Mouse (Mus musculus) limb, embryonic 14.5 days (tissue): Measurements from ENCODE around the gene Piga. TPM values are rescaled to one million over a fixed set of nuclear protein-coding genes. Genes with fewer than 3 reads are reported as not detected.

ENCODE experiments used
- ATAC-seq: fragments of 200-750 bp; cut with Nextera tagmentation; 2 replicates; pipeline ENCODE4 v1.8.0; 2017; ENCODE audit warnings: low read depth, moderate number of reproducible peaks, moderate TSS enrichment; ENCODE audit not compliant: low FRiP score
- DNase-seq: peaks from one replicate; pipeline ENCODE4 v3.0.0-alpha.2; 2015; ENCODE audit warnings: low spot score
- H3K27ac ChIP-seq: fragments of 300-500 bp; sonication (generic); replicated peaks from 2 replicates; pipeline ENCODE4 v1.5.1; 2014; ENCODE audit warnings: low read depth, mild to moderate bottlenecking, low read length, moderate library complexity, mixed read lengths
- H3K27me3 ChIP-seq: fragments of 300-500 bp; sonication (generic); 2 replicates; pipeline ENCODE4 v1.6.1; 2014; ENCODE audit warnings: low read length, mixed read lengths; ENCODE audit not compliant: control insufficient read depth, insufficient read depth
- H3K36me3 ChIP-seq: fragments of 300-500 bp; sonication (generic); 2 replicates; pipeline ENCODE4 v1.6.1; 2014; ENCODE audit warnings: mild to moderate bottlenecking, low read length, moderate library complexity, mixed read lengths; ENCODE audit not compliant: control insufficient read depth, insufficient read depth
- H3K4me1 ChIP-seq: fragments of 300-500 bp; sonication (generic); 2 replicates; pipeline ENCODE4 v1.6.1; 2014; ENCODE audit warnings: antibody characterized with exemption, low read length, mixed read lengths; ENCODE audit not compliant: control insufficient read depth, insufficient read depth
- H3K4me2 ChIP-seq: fragments of 300-500 bp; sonication (generic); replicated peaks from 2 replicates; pipeline ENCODE4 v1.6.1; 2014; ENCODE audit warnings: low read depth, mild to moderate bottlenecking, low read length, moderate library complexity; ENCODE audit not compliant: severe bottlenecking
- H3K4me3 ChIP-seq: fragments of 300-500 bp; sonication (generic); replicated peaks from 2 replicates; pipeline ENCODE4 v1.5.1; 2014; ENCODE audit warnings: low read length
- H3K9ac ChIP-seq: fragments of 300-500 bp; sonication (generic); 2 replicates; pipeline ENCODE4 v1.6.1; 2014; ENCODE audit warnings: mild to moderate bottlenecking, low read depth, low read length, moderate library complexity; ENCODE audit not compliant: severe bottlenecking
- H3K9me3 ChIP-seq: fragments of 300-500 bp; sonication (generic); 2 replicates; pipeline ENCODE4 v1.6.1; 2016; ENCODE audit warnings: low read length; ENCODE audit not compliant: control insufficient read depth
- POLR2A ChIP-seq: fragments of 200-500 bp; IDR thresholded peaks from 2 replicates; pipeline ENCODE4 v1.8.0; 2012; ENCODE audit warnings: inconsistent platforms, mild to moderate bottlenecking, moderate library complexity, borderline replicate concordance; ENCODE audit not compliant: insufficient read depth, insufficient read length; ENCODE audit errors: extremely low read depth
- WGBS: fragments of 180-500 bp; shearing (Covaris S2); extraction: QIAGEN DNeasy Blood & Tissue Kit; methylation state at CpG from one replicate; pipeline ENCODE4 v1.1.7; 2014; 5-methylcytosine and 5-hydroxymethylcytosine counted together
- polyA plus RNA-seq, 2 experiments: library from polyadenylated mRNA; depleted of rRNA in 1 of 2; stranded (reverse) in 1 of 2; unstranded in 1 of 2; fragments of >200 nt; fragmentation: Nextera tagmentation in 1 of 2; extraction: Ambion mirVana in 1 of 2; gene quantifications; 2 replicates each; pipeline versions ENCODE4 v1.2.1 to v1.2.3; 2012 to 2014

Gene Piga
- polyA plus RNA-seq, 2 experiments = 9.4 to 11.0 TPM

DNA sequence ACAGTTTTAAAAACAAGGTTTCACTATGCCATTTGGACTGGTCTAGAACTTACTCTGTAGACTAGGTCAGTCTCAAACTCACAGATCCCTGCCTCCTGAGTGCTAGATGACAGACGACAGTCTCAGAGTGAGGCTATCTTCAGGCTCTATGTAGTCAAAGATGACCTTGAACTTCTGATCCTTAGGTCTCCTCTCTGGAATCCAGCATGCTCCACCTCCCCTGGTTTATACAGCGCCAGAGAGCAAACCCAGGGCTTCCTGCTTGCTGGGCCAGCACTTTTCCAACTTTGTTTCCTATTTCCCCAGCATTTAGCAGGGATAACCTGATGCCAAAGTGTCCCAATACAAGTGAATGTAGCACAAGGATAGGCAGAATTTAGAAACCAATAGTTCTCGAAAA is 21.1 kb downstream of the Piga start:
- Histone ChIP-seq H3K4me1 (no peaks in the 10 kb centered on the region), H3K27ac (no peak overlapping the region), H3K9me3 (no peaks in the 10 kb centered on the region), H3K9ac (no peak overlapping the region), H3K4me2 (no peak overlapping the region), H3K4me3 (no peak overlapping the region), H3K27me3 (0 out of 2 replicates have a peak, but pooled peaks cover 3% of the 10 kb centered on the region), H3K36me3 (no peaks in the 10 kb centered on the region)
- ATAC-seq = no peak
- no peak for DNase-seq
- 75% methylated on average over 3 of the region's 3 CpGs for WGBS
- TF ChIP-seq POLR2A = no peak

DNA sequence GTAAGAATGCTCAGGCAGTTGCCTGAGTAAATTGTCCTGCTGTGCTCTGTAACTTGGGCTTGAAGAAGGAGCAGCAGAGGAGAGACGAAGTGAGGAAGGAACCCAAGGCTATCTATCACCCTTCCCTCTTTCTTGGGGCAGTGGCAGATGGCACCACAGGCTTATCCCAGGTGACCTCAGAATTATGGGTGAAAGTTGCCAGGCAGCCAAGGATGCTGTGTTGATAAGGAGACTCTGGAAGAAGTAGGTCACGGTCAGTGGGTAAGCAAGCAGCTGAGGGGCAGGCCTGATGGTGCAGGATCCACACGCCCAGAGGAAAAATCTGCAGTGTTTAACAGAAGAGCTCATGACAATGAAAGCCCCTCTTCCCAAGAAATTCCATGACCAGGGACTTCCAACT is 21.7 kb downstream of the Piga start:
- no peak for ATAC-seq
- no peak overlapping the region for H3K4me3 ChIP-seq
- no peak overlapping the region for H3K4me2 ChIP-seq
- DNase-seq = no peak
- H3K27ac ChIP-seq = no peak overlapping the region
- TF ChIP-seq POLR2A = no peak
- no peaks in the 10 kb centered on the region for H3K9me3 ChIP-seq
- 78% methylated on average over 3 of the region's 3 CpGs for WGBS
- no peaks in the 10 kb centered on the region for H3K36me3 ChIP-seq
- H3K9ac ChIP-seq = no peak overlapping the region
- H3K27me3 ChIP-seq = 0 out of 2 replicates have a peak, but pooled peaks cover 3% of the 10 kb centered on the region
- no peaks in the 10 kb centered on the region for H3K4me1 ChIP-seq

DNA sequence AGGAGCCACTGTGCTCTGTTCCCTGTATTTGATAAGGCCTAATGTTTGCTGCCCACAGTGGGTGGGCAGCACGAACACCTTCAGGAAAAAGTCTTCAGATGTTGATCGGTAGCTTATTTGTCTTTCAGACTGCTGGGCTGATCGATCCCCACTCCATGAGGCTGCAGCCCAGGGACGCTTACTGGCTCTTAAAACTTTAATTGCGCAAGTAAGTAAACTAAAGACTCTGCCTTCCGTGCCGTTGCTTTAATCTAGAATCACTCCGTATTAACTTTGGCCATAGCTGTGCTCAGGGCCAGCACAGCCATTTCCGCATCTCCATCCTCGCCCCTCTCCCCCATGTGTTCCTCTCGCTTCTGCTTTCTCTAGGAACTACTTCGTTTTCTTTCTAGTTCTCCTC is 26.0 kb downstream of the Piga start:
- no peak for ATAC-seq
- WGBS = 61% methylated on average over 12 of the region's 12 CpGs

DNA sequence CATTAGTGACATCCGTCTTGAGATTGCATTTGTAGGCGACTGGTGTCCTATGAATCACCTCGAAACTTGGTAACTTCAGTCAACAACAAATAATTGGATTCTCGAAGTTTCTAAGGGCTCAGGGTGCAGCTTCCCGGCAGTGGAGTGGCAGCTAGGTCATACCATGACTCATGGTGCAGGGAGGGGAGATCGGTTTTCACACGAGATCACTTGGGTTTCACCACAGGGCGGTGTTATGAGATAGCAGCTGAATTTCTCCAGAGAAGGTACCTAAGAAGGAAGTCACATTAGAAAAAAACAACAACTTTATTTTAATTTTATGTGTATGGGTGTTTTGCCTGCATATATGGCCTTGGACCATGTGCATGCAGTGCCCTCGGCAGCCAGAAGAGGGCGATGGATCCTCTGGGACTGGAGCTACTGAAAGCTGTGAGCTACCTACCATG is 26.5 kb downstream of the Piga start:
- no peaks in the 10 kb centered on the region for H3K4me1 ChIP-seq
- H3K27me3 ChIP-seq = 0 out of 2 replicates have a peak, but pooled peaks cover 3% of the 10 kb centered on the region
- ATAC-seq = no peak
- no peaks in the 10 kb centered on the region for H3K9me3 ChIP-seq
- TF ChIP-seq POLR2A = no peak
- DNase-seq = no peak
- 82% methylated on average over 10 of the region's 10 CpGs for WGBS
- no peak overlapping the region for H3K4me3 ChIP-seq
- no peak overlapping the region for H3K27ac ChIP-seq
- H3K4me2 ChIP-seq = no peak overlapping the region
- H3K9ac ChIP-seq = no peak overlapping the region
- no peaks in the 10 kb centered on the region for H3K36me3 ChIP-seq

More for the DNA sequence above, 26.0 kb downstream of the Piga start:
- Histone ChIP-seq H3K27me3 (0 out of 2 replicates have a peak, but pooled peaks cover 3% of the 10 kb centered on the region), H3K4me2 (no peak overlapping the region), H3K4me1 (no peaks in the 10 kb centered on the region), H3K27ac (no peak overlapping the region), H3K9ac (no peak overlapping the region), H3K9me3 (no peaks in the 10 kb centered on the region), H3K36me3 (no peaks in the 10 kb centered on the region), H3K4me3 (no peak overlapping the region)
- TF ChIP-seq POLR2A = no peak
- no peak for DNase-seq

DNA sequence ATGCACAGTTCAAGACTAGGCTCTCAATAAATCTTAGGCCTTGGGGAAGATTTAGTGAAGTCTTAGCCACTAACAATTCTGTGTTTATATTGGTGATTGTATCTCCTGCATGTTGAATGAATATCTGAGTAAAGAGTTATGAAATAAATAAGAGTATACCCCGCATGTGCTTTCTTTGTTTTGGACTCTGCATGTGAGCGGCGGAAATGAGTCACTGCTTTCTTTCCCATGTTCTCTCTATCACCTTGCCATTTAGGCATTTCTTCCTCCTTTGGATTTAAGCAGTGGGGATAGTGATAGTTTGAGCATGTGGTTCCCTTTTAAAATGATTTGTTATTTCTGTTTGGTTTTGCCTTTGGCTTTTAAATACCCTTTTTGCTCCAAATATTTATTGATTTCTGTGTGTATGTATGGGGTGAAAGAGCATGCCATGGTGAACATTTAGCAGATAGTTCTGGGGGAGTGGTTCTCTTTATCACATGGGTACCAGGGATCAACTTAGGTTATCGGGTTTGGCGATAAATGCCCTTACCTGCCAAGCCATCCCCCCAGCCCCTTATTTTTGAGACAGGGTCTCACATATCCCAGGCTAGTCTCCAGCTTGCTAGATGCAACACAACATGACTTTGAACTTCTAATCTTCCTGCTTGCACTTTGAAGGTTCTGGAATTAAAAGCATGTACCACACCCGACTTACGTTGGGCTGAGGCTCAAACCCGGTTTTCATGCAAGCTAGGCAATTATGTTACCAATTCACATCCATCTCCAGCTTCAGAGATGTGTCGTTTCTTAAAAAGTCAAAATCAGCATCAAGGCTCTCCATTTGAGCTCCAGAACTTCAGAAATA is 27.5 kb downstream of the Piga start:
- 0 out of 2 replicates have a peak, but pooled peaks cover 3% of the 10 kb centered on the region for H3K27me3 ChIP-seq
- no peak overlapping the region for H3K9ac ChIP-seq
- no peak overlapping the region for H3K27ac ChIP-seq
- H3K36me3 ChIP-seq = no peaks in the 10 kb centered on the region
- H3K4me1 ChIP-seq = no peaks in the 10 kb centered on the region
- ATAC-seq (no peak), DNase-seq (no peak)
- TF ChIP-seq POLR2A = no peak
- no peak overlapping the region for H3K4me2 ChIP-seq
- no peaks in the 10 kb centered on the region for H3K9me3 ChIP-seq
- H3K4me3 ChIP-seq = no peak overlapping the region
- WGBS = 87% methylated on average over 9 of the region's 9 CpGs
